Mouse (Mus musculus) G1E (cell line): ENCODE measurements at regions not wholly inside any gene's neighbourhood (a gene's known extent, or its start where the extent isn't known, plus 50 kb on each side); places are given as distances from the start of the nearest gene placed in this dataset.
"Not testable (repeated sequence)": the region's sequence is repeated elsewhere in the genome, so short reads cannot be mapped to it uniquely, and the experiment has no call there.

Experiments
- ATAC-seq: 2 replicates; pipeline ENCODE4 v1.8.0; 2016; ENCODE audit warnings: mild to moderate bottlenecking; ENCODE audit not compliant: insufficient number of reproducible peaks, poor library complexity, low FRiP score, severe bottlenecking; ENCODE audit errors: extremely low read depth
- DNase-seq: peaks from one replicate; pipeline ENCODE4 v3.0.0; 2012; ENCODE audit warnings: low spot score
- H3K27me3 ChIP-seq: 2 replicates; pipeline ENCODE4 v1.6.1; 2012; ENCODE audit warnings: mild to moderate bottlenecking, low read length, inconsistent platforms; ENCODE audit not compliant: insufficient read depth
- H3K36me3 ChIP-seq: replicated peaks from 2 replicates; pipeline ENCODE3; 2012; ENCODE audit warnings: mild to moderate bottlenecking, inconsistent platforms
- H3K4me1 ChIP-seq: 2 replicates; pipeline ENCODE4 v1.6.1; 2012; ENCODE audit warnings: low read depth, low read length, inconsistent platforms, mixed read lengths; ENCODE audit not compliant: insufficient read depth
- H3K4me3 ChIP-seq: 2 replicates; pipeline ENCODE4 v1.5.1; 2012; ENCODE audit warnings: low read depth, mild to moderate bottlenecking, inconsistent platforms, low read length, moderate library complexity, mixed read lengths
- H3K9me3 ChIP-seq: replicated peaks from 2 replicates; pipeline ENCODE4 v1.6.1; 2012; ENCODE audit warnings: inconsistent platforms
- CTCF ChIP-seq: IDR thresholded peaks from 2 replicates; pipeline ENCODE4 v1.5.1; 2012; ENCODE audit warnings: low read depth, low read length, inconsistent platforms, mixed read lengths
- GATA1 ChIP-seq: IDR thresholded peaks from 2 replicates; pipeline ENCODE4 v1.6.1; 2012; ENCODE audit warnings: borderline replicate concordance, low read length, inconsistent platforms, mixed read lengths
- GATA2 ChIP-seq: IDR thresholded peaks from 2 replicates; pipeline ENCODE4 v1.6.1; 2012; ENCODE audit warnings: low read depth, low read length, inconsistent platforms, borderline replicate concordance
- POLR2AphosphoS5 ChIP-seq: IDR thresholded peaks from 2 replicates; pipeline ENCODE4 v1.6.1; 2012; ENCODE audit warnings: low read depth, low read length, inconsistent platforms; ENCODE audit not compliant: insufficient replicate concordance
- TAL1 ChIP-seq: conservative IDR thresholded peaks from 2 replicates; pipeline ENCODE4 v1.6.1; 2012; ENCODE audit warnings: low read depth, low read length, inconsistent platforms, mixed read lengths

DNA sequence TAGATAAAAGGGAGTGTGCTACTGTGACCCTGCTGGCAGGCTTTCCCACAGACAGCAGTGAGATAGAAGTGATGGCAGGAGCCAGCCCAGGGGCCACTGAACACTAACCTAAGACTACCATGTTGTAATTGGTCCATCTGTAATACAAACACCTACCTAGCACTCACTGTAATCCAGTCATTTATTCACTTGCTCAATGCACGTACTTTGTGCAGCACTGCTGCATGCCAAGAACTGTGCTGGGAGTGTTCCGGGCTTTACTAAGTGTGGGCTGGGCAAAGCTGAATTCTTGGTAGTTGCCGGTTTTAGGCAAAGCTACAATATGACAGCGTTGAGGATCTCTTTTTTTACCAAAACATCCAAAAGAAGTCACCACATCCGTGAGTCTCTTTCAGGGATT, 172.1 kb downstream of the Srek1 start:
- Histone ChIP-seq H3K4me1 (no peaks in the 10 kb centered on the region), H3K9me3 (no peaks in the 10 kb centered on the region), H3K27me3 (peaks cover 3% of the 10 kb centered on the region; the same call in 1 of the 2 replicates)

DNA sequence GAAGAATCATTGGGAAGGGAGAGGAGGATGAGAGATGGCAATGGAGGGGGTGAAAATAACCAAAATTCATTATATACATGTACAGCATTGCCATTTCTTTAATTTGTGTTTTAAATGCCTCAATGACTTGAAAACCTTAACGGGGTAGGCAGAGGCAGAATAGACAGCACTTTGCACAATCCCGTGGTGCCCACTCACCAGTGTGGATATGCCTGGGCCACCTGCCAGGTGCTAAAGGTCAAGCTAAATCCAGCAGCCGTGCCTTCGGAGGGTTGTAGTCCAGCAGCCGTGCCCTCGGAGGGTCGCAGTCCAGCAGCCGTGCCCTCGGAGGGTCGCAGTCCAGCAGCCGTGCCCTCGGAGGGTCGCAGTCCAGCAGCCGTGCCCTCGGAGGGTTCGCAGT, 182.0 kb downstream of the Srek1 start:
- Histone ChIP-seq H3K36me3 (no peaks in the 10 kb centered on the region), H3K27me3 (no peaks in the 10 kb centered on the region), H3K4me1 (peaks cover 4% of the 10 kb centered on the region; the same call in 1 of the 2 replicates), H3K4me3 (no peak overlapping the region), H3K9me3 (no peaks in the 10 kb centered on the region)
- TF ChIP-seq POLR2AphosphoS5 (no peak), TAL1 (no peak), CTCF (no peak), GATA1 (no peak), GATA2 (no peak)
- no peak for DNase-seq
- ATAC-seq, result no peak

More for the DNA sequence above, 172.1 kb downstream of the Srek1 start:
- DNase-seq, result no peak
- TF ChIP-seq GATA1 (no peak), TAL1 (no peak), CTCF (no peak), GATA2 (no peak), POLR2AphosphoS5 (no peak)
- no peak for ATAC-seq
- Histone ChIP-seq H3K36me3 (no peaks in the 10 kb centered on the region), H3K4me3 (no peak overlapping the region)

DNA sequence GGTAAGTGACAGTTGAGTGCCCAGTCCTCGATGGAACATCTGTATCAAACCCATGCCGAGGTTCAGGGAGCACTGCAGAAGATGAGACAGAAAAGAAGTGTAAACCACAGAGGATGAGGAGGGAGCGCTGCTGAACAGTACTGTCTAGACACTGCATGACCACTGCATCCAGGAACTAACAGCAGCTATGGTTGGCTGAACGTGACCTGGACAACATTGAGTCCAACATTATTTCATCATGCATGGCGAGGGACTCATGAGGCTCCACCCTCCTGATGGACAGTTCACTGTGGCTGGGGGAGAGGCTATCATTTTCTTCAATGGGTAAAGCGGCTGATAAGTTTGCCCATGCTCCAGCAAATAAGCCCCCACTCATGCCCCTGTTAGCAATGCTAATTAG, 182.5 kb downstream of the Srek1 start:
- peaks cover 4% of the 10 kb centered on the region; the same call in 1 of the 2 replicates for H3K4me1 ChIP-seq
- H3K9me3 ChIP-seq, result no peaks in the 10 kb centered on the region
- no peak overlapping the region for H3K4me3 ChIP-seq
- no peaks in the 10 kb centered on the region for H3K27me3 ChIP-seq
- ATAC-seq, result no peak
- TF ChIP-seq GATA2, result no peak
- no peaks in the 10 kb centered on the region for H3K36me3 ChIP-seq
- no peak for DNase-seq

DNA sequence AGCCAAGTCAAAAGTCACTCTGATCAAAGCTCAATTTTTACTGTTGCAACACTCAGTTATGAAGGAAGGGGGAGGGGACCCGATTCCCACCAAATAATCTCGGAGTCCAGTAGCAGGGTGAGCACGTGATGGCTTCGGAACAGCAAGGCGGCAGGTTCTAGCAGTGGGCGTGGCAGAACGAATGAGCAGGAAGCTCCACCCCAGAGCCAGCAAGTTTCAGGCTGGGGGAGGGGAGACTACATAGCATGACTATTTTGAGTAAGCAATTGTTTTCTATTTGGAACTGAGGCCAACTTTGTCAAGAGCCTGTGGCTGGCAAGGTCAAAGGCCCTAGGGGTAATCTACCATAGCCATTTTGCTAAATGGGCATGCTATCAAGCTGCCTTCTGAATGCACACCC, 183.0 kb downstream of the Srek1 start:
- not testable (repeated sequence) for DNase-seq, H3K36me3 ChIP-seq, H3K4me3 ChIP-seq, H3K9me3 ChIP-seq, H3K27me3 ChIP-seq, ATAC-seq, H3K4me1 ChIP-seq

DNA sequence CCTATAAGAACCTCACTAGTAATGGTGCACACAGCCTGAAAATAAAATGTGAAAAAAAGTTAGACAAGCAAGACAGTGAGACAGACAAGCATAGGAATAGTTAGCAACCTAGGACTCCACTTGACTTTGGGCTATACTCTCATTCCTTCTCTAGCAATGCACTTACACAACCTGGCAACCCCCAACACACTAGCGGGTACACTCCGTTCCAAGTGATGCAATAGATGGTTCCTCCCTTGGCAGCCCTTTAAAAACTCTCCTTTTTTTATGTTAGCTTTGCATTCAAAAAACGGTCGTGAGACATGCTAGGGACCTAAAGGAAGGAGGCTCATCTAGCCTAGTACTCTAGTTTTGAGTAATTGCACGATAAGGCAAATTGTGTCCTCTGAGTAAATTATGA, 184.8 kb downstream of the Srek1 start:
- H3K9me3 ChIP-seq, result no peaks in the 10 kb centered on the region
- H3K4me1 ChIP-seq, result peaks cover 4% of the 10 kb centered on the region; the same call in 1 of the 2 replicates
- no peak overlapping the region for H3K4me3 ChIP-seq
- no peaks in the 10 kb centered on the region for H3K27me3 ChIP-seq
- DNase-seq (no peak), ATAC-seq (no peak)
- H3K36me3 ChIP-seq, result no peaks in the 10 kb centered on the region
- TF ChIP-seq POLR2AphosphoS5 (no peak), GATA1 (no peak), GATA2 (no peak), CTCF (no peak), TAL1 (no peak)

DNA sequence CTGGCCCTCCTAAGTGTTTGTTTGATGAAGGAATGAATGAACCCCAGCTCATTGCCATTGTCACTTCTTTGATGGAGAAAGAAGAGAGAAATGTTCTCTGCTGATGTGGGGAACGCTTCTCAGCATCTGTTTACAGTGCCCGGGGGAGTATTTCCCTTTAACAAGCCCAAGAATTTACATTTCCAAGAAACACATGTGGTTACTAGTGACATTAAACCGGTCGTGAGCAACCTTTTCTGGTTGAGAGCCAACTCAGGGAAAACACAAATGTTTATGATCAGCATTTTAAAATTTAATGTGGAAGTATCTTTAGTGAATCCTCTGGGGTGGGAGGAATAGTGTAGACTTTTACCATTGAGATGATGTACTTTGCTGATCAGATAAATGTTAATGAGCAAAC, 197.6 kb downstream of the Srek1 start:
- no peak for ATAC-seq
- no peaks in the 10 kb centered on the region for H3K36me3 ChIP-seq
- no peak for DNase-seq
- H3K4me3 ChIP-seq, result no peak overlapping the region
- TF ChIP-seq GATA2 (no peak), TAL1 (no peak), POLR2AphosphoS5 (no peak), CTCF (no peak), GATA1 (no peak)
- H3K9me3 ChIP-seq, result no peaks in the 10 kb centered on the region
- H3K4me1 ChIP-seq, result no peaks in the 10 kb centered on the region
- peaks cover 3% of the 10 kb centered on the region; the same call in 1 of the 2 replicates for H3K27me3 ChIP-seq

DNA sequence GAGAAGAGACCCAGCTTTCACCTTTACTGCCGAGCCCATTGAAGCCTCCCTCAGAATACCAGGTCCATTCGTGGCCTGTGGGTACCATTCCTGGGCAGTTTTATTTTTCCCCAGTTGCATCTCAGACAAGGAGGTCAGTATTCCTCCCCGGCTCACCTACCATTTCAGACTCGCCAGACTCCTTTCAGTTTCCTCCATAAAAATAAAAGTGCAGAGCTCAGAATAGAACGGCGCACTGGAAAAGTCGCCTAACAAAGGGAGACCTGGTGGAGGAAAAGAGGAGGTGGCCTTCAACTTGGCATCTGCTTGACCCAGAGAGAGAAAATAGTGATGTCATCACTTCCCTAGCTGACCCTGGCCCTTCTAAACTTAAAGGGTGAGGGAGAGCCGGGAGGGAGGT, 209.7 kb downstream of the Srek1 start:
- TF ChIP-seq GATA2 (no peak), GATA1 (no peak), POLR2AphosphoS5 (no peak), CTCF (no peak), TAL1 (no peak)
- no peaks in the 10 kb centered on the region for H3K9me3 ChIP-seq
- peaks cover 4% of the 10 kb centered on the region; the same call in 1 of the 2 replicates for H3K27me3 ChIP-seq
- no peaks in the 10 kb centered on the region for H3K4me1 ChIP-seq
- no peak overlapping the region for H3K4me3 ChIP-seq
- ATAC-seq, result no peak
- DNase-seq, result no peak
- no peaks in the 10 kb centered on the region for H3K36me3 ChIP-seq
